Mouse (Mus musculus) CD8-positive naive resting alpha-beta T cell, adult 57 days (primary cell): ENCODE results near the gene Rec8. TPM values are rescaled to one million over a fixed set of nuclear protein-coding genes. Genes with fewer than 3 reads are reported as not detected.

Experiments used
- total RNA-seq: library from RNA; stranded (reverse); gene quantifications from one replicate; pipeline ENCODE4 v1.2.4, GENCODE M21; 2023

The Rec8 gene
- total RNA-seq: not detected

DNA sequence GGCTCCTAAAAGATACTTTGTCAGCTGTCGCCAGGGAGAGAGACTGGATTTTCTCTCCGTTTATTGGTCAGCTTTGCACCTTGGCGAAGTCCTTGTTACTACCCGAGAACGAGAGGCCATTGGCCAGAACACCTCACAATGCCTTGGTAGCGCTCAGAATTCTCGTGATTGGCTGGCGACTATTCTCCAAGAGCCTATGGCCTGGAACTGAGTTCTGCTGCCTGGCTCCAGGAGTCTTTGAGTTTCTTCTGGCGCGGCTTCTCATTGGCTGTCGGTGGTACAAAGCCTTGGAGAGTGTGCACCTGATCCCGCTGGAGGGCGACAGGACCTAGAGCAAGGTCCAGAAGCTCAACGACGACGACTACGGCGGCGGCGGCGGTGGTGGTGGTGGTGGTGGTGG lies at the start of gene Rec8:
Gene Rec8, plus strand, starts transcription at position 216 of the 400 bp plus-strand sequence.

DNA sequence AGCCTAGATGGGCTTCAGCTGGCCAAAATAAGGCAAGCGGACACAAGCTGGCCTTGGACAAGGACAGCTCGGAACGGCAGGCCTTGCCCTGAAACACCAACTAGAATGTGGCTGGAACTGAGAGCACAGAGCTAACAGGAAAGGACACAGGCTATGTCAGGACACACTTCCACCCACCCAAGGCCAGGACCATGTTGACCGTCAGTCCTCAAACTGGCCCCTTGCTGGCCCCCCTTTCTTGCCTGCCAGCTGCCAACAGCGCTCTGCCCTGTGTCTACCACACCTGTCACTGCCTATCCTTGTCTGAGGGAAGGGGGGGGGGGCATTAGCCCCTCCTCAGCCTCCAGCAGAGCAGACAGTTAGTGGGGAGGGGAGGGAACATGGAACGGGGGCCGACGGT lies 42.5 kb upstream of the Rec8 start, which contains the start of gene Fitm1:
Gene Fitm1, plus strand, starts transcription at position 316 of the 400 bp plus-strand sequence.

DNA sequence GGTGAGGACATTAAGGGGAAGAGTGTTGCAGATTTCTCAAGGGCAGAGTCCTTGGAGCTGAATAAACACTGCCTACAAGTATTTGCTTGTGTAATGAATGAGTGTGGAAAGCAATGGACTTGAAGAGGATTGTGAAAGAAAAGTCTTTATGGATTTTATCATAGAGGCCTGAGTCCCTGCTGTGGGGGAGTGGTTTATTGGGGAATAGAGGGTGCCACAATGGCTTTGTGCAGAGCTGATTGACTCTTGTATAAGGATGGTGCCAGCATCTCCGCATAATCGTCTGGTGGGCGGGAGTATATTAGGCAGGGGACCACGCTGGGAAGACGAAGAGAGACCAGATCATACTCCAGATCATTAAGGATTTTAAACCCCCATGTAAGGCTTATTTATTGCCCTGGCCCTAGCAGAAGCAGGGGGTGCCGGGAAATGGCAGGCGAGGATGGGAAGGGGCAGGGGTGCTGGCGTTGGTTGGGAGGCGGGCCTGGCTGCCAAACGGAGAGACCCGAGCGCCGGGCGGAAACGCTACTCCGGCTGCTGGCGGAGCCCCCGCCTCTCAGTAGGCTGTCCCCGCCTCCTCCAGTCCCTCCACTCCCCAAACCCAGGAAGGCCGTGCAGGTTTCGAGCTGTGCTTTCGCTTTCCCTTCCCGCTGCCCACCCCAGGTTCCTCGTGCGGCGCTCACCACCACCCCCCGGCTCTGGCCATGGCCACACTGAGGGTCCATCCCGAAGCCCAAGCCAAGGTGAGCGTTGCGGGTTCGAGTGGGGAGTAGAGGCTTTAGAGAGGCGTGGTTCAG lies 39.8 kb upstream of the Rec8 start, which contains the start of gene Psme1:
Gene Psme1, plus strand, starts transcription at position 253 of the 797 bp plus-strand sequence.

DNA sequence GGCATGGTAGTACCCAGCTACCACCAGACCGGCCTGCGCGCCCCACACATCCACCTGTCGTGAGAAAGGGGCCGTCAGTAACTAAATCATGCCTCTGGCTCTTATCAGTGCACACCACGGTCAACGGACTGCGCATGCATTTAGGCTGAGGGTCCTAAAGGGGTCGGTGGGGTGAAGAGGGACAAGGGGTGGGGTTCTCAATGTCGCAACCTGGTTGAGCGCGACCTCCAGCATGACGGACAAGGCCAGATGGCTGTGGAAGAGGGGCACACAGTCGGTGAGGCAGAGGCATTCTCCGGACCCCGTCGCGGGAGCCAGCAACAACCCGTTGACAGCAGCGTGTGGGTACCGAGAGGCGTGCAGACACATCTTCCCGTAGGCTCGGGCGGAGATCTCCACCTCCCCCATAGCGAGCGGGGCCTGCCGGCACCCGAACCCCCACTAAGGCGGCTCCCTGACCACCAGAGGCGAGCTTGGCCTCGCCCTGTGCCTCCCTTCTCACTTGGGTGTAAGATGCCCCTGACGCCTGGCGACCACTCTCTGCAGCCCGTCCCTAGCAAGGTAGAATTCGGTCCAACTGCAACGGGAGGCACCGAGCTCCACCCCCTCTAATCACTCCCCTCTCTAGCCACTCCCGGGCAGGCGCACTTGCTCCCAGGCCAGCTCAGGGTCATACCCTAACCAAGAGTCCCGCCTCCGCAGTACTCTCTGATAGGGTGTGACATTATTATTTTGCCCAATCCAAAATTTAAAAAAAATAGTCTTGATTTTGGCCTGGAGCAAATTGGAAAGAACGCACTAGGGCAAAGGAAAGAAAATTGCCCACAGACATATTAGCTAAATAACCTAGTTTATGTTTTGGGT lies 32.9 kb upstream of the Rec8 start, which contains the start of gene Emc9:
Gene Emc9, minus strand, starts transcription at position 601 of the 864 bp plus-strand sequence.

DNA sequence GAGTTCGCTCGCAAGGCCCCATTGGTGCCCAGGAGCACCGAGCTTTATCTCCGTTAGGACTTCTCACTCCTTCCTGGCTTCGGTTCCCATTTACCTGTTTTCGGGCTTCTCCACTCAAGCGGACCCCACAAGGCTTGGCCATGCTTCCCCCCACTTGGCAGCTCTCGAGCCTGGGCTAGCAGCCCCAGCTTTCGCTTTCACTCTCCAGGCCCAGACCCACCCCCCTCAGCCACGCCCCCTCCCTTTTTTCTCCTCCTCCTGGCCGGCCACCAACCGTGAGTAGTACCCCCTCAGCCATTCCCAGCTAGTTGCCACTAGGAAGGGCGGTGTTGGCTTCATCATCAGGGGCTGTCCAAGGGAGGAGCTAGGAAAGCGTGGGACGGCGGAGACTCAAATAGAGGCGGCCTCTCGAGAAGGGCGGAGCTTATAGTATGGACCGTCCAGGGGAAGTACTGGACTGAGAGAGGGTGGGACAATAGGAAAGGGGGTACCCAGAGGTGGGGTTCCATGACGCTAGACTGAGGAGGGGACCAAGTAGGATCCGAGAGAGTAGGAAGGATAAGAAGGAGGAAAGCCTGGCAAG lies 27.0 kb upstream of the Rec8 start, which contains the start of gene Psme2:
Gene Psme2, minus strand, starts transcription at position 366 of the 583 bp plus-strand sequence.

DNA sequence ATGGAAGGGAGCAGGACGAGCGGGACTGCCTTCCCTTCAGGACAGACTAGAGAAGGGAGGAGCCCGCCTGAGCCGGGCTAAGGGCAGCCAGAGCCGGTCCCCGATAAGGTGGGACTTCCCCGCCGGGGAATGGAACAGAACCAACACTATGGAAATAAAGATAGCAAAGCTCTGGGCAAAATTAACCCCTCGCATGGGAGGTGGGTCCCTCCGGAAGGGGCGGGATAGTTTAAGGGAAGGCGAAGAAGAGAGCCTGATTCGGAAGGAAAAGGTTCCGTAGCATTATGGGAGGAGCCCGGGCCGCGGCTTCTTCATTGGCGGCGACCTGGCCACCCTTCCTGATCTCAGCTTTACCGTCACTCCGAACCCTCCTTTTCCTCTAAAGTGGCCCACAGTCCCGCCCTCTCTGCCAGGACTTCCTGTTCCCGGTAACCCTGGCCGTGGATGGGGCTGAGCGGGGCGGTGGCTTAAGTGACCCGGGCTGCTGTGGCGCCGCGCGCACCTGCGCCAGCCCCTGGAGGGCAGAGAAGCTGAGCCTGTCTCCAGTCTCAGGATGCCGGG lies 26.4 kb upstream of the Rec8 start, which contains the start of gene Rnf31:
Gene Rnf31, plus strand, starts transcription at position 378 of the 561 bp plus-strand sequence.

DNA sequence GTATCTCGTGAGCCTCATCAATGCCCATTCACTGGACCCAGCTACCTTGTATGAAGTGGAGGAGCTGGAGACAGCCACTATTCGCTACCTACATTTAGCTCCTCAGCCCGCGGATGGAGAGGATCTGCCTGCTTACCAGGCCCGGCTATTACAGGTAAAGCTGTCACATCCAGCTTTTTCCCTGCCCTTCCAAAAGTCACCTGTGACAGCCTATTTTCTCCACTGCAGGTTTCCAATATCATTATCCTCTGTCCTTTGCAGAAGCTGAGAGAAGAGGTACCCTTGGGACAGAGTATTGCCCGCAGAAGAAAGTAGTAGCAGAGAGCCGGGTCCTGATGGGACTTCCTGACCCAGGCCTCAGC lies 14.6 kb upstream of the Rec8 start, which contains the start of gene Irf9:
Gene Irf9, plus strand, starts transcription at position 301 of the 362 bp plus-strand sequence.

DNA sequence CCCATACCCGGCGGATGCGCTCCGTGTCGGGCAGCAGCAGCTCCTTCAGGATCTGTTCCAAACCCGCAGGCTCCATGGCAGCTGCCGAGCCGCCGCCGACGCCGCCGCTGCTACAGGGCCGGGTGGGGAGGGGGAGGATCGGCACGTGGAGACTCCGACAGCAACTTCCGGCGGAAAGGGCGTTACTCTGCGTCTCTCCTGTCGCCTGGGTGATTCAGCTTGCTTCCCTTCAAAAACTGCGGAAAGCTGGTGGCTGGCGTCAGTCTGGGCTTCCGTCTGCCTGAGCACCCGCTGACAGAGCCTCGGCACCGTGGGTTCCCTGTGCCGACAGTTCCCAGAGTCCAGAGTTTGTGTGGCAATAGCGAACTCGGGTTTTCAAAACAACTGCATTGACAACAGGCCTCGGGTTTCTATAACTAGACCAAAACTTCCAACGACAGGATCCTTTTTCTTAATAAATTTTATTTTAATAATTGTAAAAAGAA lies 17.7 kb downstream of the Rec8 start, which contains the start of gene Ipo4:
Gene Ipo4, minus strand, starts transcription at position 435 of the 485 bp plus-strand sequence.

DNA sequence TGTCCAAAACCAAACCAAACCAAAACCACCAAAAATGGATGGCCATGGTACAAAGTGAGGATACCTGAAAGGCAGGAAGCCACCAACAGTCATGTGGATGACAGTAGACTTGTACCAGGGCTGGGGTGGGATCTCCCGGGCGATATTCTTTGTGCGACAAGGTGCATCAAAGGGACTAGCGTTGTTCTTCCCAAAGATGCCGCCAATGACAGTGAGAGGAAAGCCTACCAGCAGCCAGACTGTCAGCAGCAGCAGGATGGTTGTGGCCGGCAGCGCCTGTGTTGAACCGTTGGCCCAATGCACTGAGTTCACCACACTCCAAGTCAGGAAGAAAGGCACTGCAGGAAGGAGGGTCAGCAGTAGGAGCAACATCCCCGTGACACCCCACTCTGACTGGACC lies 20.0 kb downstream of the Rec8 start, which contains the start of gene Gm49378:
Gene Gm49378, minus strand, starts transcription at position 101 of the 400 bp plus-strand sequence.

DNA sequence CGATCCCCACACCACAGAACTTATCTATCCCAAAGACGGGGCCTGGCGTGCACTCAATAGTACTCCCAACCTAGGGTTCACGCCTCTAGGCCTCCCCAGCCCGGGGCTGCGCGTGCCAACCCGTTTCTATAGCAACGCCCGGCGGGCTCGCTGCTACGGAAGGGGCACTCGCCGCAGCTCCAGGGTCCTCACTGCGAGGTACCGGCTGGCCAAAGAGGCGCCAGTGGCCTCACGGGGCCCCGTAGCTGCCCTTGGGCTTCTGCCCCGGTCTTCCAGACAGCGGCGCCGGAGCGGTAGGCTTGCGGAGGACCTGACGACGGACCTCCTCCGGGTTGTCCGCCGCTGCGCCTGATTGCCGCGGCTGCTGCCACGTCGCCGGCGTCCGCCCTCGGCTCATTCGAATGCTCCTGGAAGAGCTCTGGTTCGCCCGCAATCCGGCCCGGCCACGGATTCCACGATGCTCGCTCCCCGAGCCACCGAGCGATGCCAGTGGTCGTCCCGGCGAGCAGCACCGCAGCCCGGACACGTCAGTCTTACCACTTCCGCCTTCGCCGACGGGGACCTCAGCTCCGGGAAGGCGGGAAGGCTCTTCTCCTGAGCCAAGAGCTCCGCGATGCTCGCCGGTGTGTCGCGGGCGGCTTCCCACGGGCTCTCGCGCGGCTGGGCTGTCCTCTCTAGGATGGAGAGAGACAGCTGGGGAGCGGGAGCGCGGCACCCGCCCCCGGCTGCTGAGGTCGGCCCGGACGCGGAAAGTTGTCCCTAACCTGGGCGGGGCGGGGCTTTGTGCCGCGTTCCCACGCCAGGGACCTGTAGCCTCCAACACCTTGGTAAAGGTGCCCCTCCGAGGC lies 25.4 kb downstream of the Rec8 start, which contains the start of gene Tm9sf1:
Gene Tm9sf1, minus strand, starts transcription at position 747 of the 848 bp plus-strand sequence.

DNA sequence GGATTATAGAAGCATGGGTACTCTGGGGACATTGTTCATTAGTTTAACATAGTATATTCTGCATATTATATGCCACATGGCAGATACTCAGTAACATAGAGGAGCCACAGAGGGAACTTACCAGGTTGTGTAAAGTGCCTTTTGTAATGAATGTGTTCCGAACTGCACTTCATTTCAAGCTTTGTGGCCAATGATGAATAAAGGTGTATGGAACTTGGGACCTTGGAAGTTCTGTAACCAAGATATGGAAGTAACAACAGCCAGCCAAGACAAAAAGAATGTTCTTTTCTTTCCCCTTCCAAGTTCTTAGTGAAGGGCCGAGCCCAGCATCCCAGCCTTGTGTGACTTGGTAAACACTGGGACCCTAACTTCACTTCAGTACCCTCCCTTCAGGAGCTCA lies 32.0 kb downstream of the Rec8 start, which contains the start of gene Tssk4:
Gene Tssk4, plus strand, starts transcription at position 301 of the 400 bp plus-strand sequence.

DNA sequence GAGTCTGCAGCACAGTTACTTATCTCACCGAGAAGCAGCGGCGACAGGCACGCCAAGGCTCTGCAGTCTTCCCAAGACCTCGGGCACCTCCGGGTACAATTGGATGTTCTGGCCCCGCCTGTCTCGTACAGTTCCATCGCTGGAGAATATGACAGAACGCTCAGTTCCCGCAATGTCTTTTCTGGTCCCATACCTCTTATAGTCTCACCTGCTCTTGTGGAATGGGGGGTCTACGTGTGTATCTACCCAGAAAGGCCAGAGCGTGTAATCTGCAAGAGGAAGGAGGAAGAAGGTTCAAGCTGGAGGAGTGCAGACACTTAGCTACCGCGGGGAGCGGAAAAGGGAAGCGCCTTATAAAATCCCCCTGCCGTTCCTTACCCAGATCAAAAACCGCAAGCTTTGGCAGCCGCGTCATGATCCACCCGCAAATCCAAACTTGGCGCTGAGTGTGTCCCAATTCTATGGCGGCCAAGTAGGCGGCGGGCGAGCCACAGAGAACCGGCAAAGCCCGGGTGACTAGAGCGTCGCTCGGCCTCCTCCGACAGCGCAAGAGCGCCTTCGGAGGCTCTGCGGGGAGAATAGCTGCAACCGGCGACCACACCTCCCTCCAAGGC lies 42.2 kb downstream of the Rec8 start, which contains the start of gene Mdp1:
Gene Mdp1, minus strand, starts transcription at position 549 of the 614 bp plus-strand sequence.

DNA sequence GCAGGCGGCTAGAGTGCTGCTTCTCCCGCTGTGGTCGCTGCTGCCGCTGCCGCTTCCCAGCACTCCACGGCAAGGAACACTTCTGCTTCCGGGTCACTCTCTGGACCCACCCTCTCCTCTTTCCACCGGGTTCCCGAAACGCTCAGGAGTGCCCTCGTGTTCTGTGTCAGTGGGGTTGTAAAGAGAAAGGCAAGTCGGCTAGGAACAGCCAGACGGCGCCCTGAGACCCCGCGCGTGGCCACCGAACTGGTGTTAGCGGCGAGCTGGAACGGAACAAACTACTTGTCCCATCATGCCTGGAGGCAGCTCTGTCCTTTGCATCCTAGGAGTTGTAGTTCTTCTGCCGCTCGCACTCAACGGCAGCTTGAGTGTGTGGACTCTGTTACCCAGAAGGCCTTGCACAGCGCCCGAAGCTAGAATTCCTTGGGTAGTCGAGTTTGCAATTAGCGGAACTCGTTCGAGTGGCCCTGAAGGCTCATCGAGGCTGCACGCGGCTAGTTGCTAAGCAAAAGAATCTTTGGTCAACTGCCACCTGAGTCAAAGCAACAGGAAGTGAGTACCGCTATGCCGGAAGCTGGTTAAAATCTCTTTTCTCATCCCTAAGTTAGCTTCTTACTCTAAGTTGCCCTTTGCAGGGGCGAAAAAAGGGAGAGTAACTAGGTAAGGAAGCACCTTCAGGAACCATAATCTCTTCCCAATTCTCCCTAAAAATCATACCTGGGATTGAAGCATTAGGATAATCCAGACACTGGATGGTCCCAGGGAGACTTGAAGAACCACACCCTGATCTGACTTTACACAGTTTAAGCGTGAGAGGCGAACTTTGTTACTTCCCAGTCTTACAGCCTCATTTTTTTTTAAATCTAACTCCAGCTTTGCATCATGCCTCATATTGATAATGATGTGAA lies 54.2 kb downstream of the Rec8 start, which contains the start of the genes Gmpr2 and Nedd8:
Gene Gmpr2, plus strand, starts transcription at position 109 of the 908 bp plus-strand sequence.
Gene Nedd8, minus strand, starts transcription at position 292 of the 908 bp plus-strand sequence.

Other genes starting within 250 kb of the Rec8 start
- gene Dhrs4, start 139.3 kb upstream of the Rec8 start, total RNA-seq: 24.5 TPM
- 0.52 TPM for gene Carmil3, start 127.4 kb upstream of the Rec8 start, total RNA-seq
- gene Cpne6, start 107.6 kb upstream of the Rec8 start, total RNA-seq: not detected
- gene Nrl, start 93.1 kb upstream of the Rec8 start, total RNA-seq: not detected
- gene Pck2, start 77.8 kb upstream of the Rec8 start, total RNA-seq: 10.7 TPM
- gene Dcaf11, start 58.0 kb upstream of the Rec8 start, total RNA-seq: 72.0 TPM
- gene A730061H03Rik, start 57.6 kb upstream of the Rec8 start, total RNA-seq: 2.6 TPM
- not detected for gene Fitm1, start 42.4 kb upstream of the Rec8 start, total RNA-seq
- 323 TPM for gene Psme1, start 39.9 kb upstream of the Rec8 start, total RNA-seq
- 26.3 TPM for gene Emc9, start 32.7 kb upstream of the Rec8 start, total RNA-seq
- 372 TPM for gene Psme2, start 26.9 kb upstream of the Rec8 start, total RNA-seq
- gene Rnf31, start 26.3 kb upstream of the Rec8 start, total RNA-seq: 91.9 TPM
- 90.0 TPM for gene Irf9, start 14.5 kb upstream of the Rec8 start, total RNA-seq
- gene Ipo4, start 17.9 kb downstream of the Rec8 start, total RNA-seq: 65.4 TPM
- 4.2 TPM for gene Gm49378, start 19.9 kb downstream of the Rec8 start, total RNA-seq
- gene Tm9sf1, start 25.8 kb downstream of the Rec8 start, total RNA-seq: 40.1 TPM
- gene Tssk4, start 32.1 kb downstream of the Rec8 start, total RNA-seq: 4.1 TPM
- 45.7 TPM for gene Mdp1, start 42.5 kb downstream of the Rec8 start, total RNA-seq
- 18.6 TPM for gene Gmpr2, start 53.9 kb downstream of the Rec8 start, total RNA-seq
- 164 TPM for gene Nedd8, start 54.1 kb downstream of the Rec8 start, total RNA-seq
- gene Tinf2, start 63.8 kb downstream of the Rec8 start, total RNA-seq: 101 TPM
- gene Tgm1, start 95.9 kb downstream of the Rec8 start, total RNA-seq: 0.95 TPM
- 85.8 TPM for gene Rabggta, start 104.2 kb downstream of the Rec8 start, total RNA-seq
- 11.6 TPM for gene Dhrs1, start 127.7 kb downstream of the Rec8 start, total RNA-seq
- 30.4 TPM for gene Nop9, start 127.7 kb downstream of the Rec8 start, total RNA-seq
- not detected for gene Cideb, start 140.4 kb downstream of the Rec8 start, total RNA-seq
- gene Ltb4r2, start 143.4 kb downstream of the Rec8 start, total RNA-seq: 0.18 TPM
- gene Ltb4r1, start 147.9 kb downstream of the Rec8 start, total RNA-seq: 0.37 TPM
- gene Adcy4, start 166.1 kb downstream of the Rec8 start, total RNA-seq: 0.52 TPM
- 40.3 TPM for gene Ripk3, start 170.8 kb downstream of the Rec8 start, total RNA-seq
- gene Nfatc4, start 205.1 kb downstream of the Rec8 start, total RNA-seq: not detected
- gene Nynrin, start 236.0 kb downstream of the Rec8 start, total RNA-seq: 0.43 TPM